10 mouse cellular contexts compared by ENCODE assay signal in genomic region chr16:97670131-97671038, GRCm38 (mm10). TPM values are rescaled to one million over a fixed set of nuclear protein-coding genes. Genes with fewer than 3 reads are reported as not detected.
DNase-seq lines count a peak whose midpoint lies in the region; ATAC-seq and TF ChIP-seq lines count a peak whose summit lies in the region.
"Had no signal": no experiment of that assay in that cellular context is flagged by ENCODE, and none has a peak within 500 bp of the region (broad histone marks: within the 10 kb centered on the region; RNA-seq: fewer than 3 reads in every experiment).

No protein-coding gene starts in this region.

- H3K36me3 ChIP-seq in ES-Bruce4 (ENCODE audit: control insufficient read depth, insufficient read depth, low read length, poor library complexity, severe bottlenecking): no peaks in the 10 kb centered on the region
- H3K36me3 ChIP-seq: liver, embryonic 15.5 days had no signal

- peak; percentile 46 for TF ChIP-seq CTCF in ES-Bruce4 (IDR thresholded peaks at IDR 0.05; ENCODE audit: low read depth, low read length)
- peak; percentile 18; the same call in 1 of the 2 replicates for TF ChIP-seq CTCF in embryonic fibroblast, embryonic 13.5 days (IDR thresholded peaks at IDR 0.05; ENCODE audit: borderline replicate concordance, insufficient read depth, low read length)

- no peak overlapping the region for H3K4me3 ChIP-seq in ES-Bruce4 (ENCODE audit: low read depth, low read length)
- H3K4me3 ChIP-seq in embryonic fibroblast, embryonic 13.5 days (ENCODE audit: insufficient read depth, low read length): no peak overlapping the region
- H3K4me3 ChIP-seq: erythroblast, embryonic 14.5 days; liver, embryonic 15.5 days had no signal

- no peak overlapping the region for H3K27ac ChIP-seq in ES-Bruce4 (ENCODE audit: insufficient read depth, low read length)
- no peak overlapping the region for H3K27ac ChIP-seq in embryonic fibroblast, embryonic 13.5 days (ENCODE audit: insufficient read depth, low read length)
- H3K27ac ChIP-seq: liver, embryonic 15.5 days had no signal

- intact Hi-C loops in gastrocnemius, postnatal 14 days (cut with DNase I; ENCODE audit: low total_unique reads): no loop called here

- H3K27me3 ChIP-seq in ES-Bruce4 (ENCODE audit: control insufficient read depth, insufficient read depth, low read length, poor library complexity, severe bottlenecking): no peaks in the 10 kb centered on the region
- H3K27me3 ChIP-seq: liver, embryonic 15.5 days had no signal

- TF ChIP-seq POLR2A in ES-Bruce4 (IDR thresholded peaks at IDR 0.05; ENCODE audit: insufficient read depth, low read length): no peak
- TF ChIP-seq POLR2A in embryonic fibroblast, embryonic 13.5 days (IDR thresholded peaks at IDR 0.05; ENCODE audit: low read depth, low read length): no peak

- peak; percentile 2 for DNase-seq in gastrocnemius, adult 18-20 months (ENCODE audit: low spot score)
- no peak for DNase-seq in gastrocnemius, postnatal 14 days
- peak; percentile 9 to 20 for DNase-seq in layer of hippocampus, postnatal 10 days (ENCODE audit: low spot score in 2 of 2)
- no peak for DNase-seq in spleen, postnatal 14 days (ENCODE audit: low spot score in 2 of 2)

- no peak overlapping the region for H3K9ac ChIP-seq in ES-Bruce4 (ENCODE audit: low read depth, poor library complexity, severe bottlenecking)
- H3K9ac ChIP-seq: liver, embryonic 15.5 days had no signal

- TF ChIP-seq EP300 in ES-Bruce4 (IDR thresholded peaks at IDR 0.05; ENCODE audit: insufficient read depth, low read depth, low read length): no peak

- H3K4me1 ChIP-seq in ES-Bruce4 (ENCODE audit: control insufficient read depth, insufficient read depth, low read length): peaks cover 4% of the 10 kb centered on the region
- H3K4me1 ChIP-seq in embryonic fibroblast, embryonic 13.5 days (ENCODE audit: control insufficient read depth, insufficient read depth, low read length): no peaks in the 10 kb centered on the region
- H3K4me1 ChIP-seq: liver, embryonic 15.5 days had no signal

- ATAC-seq in megakaryocyte-erythroid progenitor cell, adult 5-6 weeks (replicated peaks; ENCODE audit: low FRiP score, low TSS enrichment, poor library complexity, severe bottlenecking): no peak
- ATAC-seq in monocyte, adult 5-6 weeks (replicated peaks; ENCODE audit: insufficient number of reproducible peaks, low FRiP score, low TSS enrichment, poor library complexity, severe bottlenecking): no peak

- H3K9me3 ChIP-seq in ES-Bruce4 (replicated peaks; ENCODE audit: control insufficient read depth, insufficient read depth, low read length, poor library complexity, severe bottlenecking): no peaks in the 10 kb centered on the region
- H3K9me3 ChIP-seq: liver, embryonic 15.5 days had no signal

RNA-seq across cellular contexts. Expression of gene Tmprss2, which starts 59.4 kb away (rescaled TPM):
- total RNA-seq in gastrocnemius, adult 18-20 months (2021): under 1 TPM in 1 of 2 experiments, not detected in 1; 0.07 TPM
- not detected for total RNA-seq in gastrocnemius, postnatal 14 days (2021)
- 11.5 and 12.3 TPM in 2 replicates for polyA plus RNA-seq in ES-Bruce4 (2011; ENCODE audit: insufficient read depth, insufficient read length, low read depth, missing spikeins)
- not detected in 2 replicates for polyA plus RNA-seq in embryonic fibroblast, embryonic 13.5 days (2011; ENCODE audit: insufficient read length, low read depth, missing spikeins)
- under 1 TPM in 1 of 2 experiments, not detected in 1; 0.27 TPM for total RNA-seq in layer of hippocampus, postnatal 10 days (2021)
- not detected in 2 replicates for total RNA-seq in megakaryocyte-erythroid progenitor cell, adult 5-6 weeks (2014; fragmentation: Nextera tagmentation)
- not detected in 2 replicates for total RNA-seq in megakaryocyte-erythroid progenitor cell, adult 5-6 weeks (2017)
- total RNA-seq in monocyte, adult 5-6 weeks (2017): not detected in 3 replicates

Comparison
In these comparisons a context has a peak if more than half of its experiments do, and no peak if none do; other contexts are left out.
1. DNase-seq: peak in gastrocnemius, adult 18-20 months (single experiment) and layer of hippocampus, postnatal 10 days (2 of 2); none in gastrocnemius, postnatal 14 days (single experiment) and spleen, postnatal 14 days (0 of 2).